Mouse (Mus musculus) layer of hippocampus, postnatal 10 days (tissue): ENCODE measurements at regions not wholly inside any gene's neighbourhood (a gene's known extent, or its start where the extent isn't known, plus 50 kb on each side); places are given as distances from the start of the nearest gene placed in this dataset.

Experiments
- DNase-seq, 2 experiments: peaks; one replicate each; pipeline ENCODE4 v3.0.0; 2021; ENCODE audit warnings: low spot score in 2 of 2

- peak; percentile 16 to 25 for DNase-seq
Observed at GRCm38 (mm10) chr17:22673891-22674622, 73.3 kb downstream of the Vmn2r112 start.
